In the genomic region with DNA sequence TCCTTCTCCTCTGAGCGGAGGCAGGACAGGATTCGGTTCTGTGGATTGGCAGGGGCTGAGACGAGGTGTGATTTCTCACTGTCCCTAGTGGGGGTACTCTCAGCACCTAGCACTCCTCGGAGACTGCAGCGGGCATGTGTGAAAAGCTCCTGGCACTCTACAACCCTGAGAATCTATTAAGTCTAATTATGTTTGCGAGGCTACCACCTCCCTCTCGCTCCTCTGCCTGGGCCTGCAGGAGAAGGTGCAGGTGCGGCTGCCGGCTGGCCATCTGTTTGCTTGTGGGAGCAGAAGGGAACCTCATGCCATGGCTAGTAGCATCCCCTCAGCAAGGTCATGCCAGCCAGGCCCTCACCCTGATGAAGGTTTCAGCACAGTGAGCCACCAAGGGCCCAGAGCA, we compare ENCODE assay signal across 18 mouse cellular contexts.
DNase-seq lines count a peak whose midpoint lies in the region; ATAC-seq and TF ChIP-seq lines count a peak whose summit lies in the region.
"Had no signal": no experiment of that assay in that cellular context is flagged by ENCODE, and none has a peak within 500 bp of the region (broad histone marks: within the 10 kb centered on the region; RNA-seq: fewer than 3 reads in every experiment).

No protein-coding gene starts in this region.

- 49% methylated on average over 9 of the region's 9 CpGs for WGBS in forebrain, embryonic 12.5 days
- WGBS in forebrain, postnatal 0 days = 42% methylated on average over 9 of the region's 9 CpGs
- 61% methylated on average over 9 of the region's 9 CpGs for WGBS in lung, postnatal 0 days

- no peaks in the 10 kb centered on the region for H3K9me3 ChIP-seq in forebrain, embryonic 12.5 days
- no peaks in the 10 kb centered on the region for H3K9me3 ChIP-seq in forebrain, postnatal 0 days (ENCODE audit: low read length)
- no peaks in the 10 kb centered on the region for H3K9me3 ChIP-seq in lung, postnatal 0 days (ENCODE audit: low read length)
- H3K9me3 ChIP-seq: embryonic facial prominence, embryonic 13.5 days; heart, embryonic 13.5 days; intestine, embryonic 15.5 days had no signal

- no peak overlapping the region for H3K4me3 ChIP-seq in forebrain, embryonic 12.5 days (replicated peaks)
- H3K4me3 ChIP-seq in forebrain, postnatal 0 days (ENCODE audit: low read depth, low read length) = no peak overlapping the region
- no peak overlapping the region for H3K4me3 ChIP-seq in lung, postnatal 0 days (ENCODE audit: low read depth, low read length)
- H3K4me3 ChIP-seq: embryonic facial prominence, embryonic 13.5 days; heart, embryonic 13.5 days; intestine, embryonic 15.5 days had no signal

- no peak overlapping the region for H3K9ac ChIP-seq in forebrain, embryonic 12.5 days
- H3K9ac ChIP-seq in forebrain, postnatal 0 days = no peak overlapping the region
- no peak overlapping the region for H3K9ac ChIP-seq in lung, postnatal 0 days (replicated peaks; ENCODE audit: low read depth)
- H3K9ac ChIP-seq: embryonic facial prominence, embryonic 13.5 days; heart, embryonic 13.5 days; intestine, embryonic 15.5 days had no signal

- no peak for TF ChIP-seq CTCF in forebrain, postnatal 0 days (IDR thresholded peaks at IDR 0.05; ENCODE audit: low read depth)
- TF ChIP-seq CTCF in lung, postnatal 0 days (IDR thresholded peaks at IDR 0.05) = no peak

- TF ChIP-seq EP300 in lung, postnatal 0 days (IDR thresholded peaks at IDR 0.05) = no peak

- no peak overlapping the region for H3K4me2 ChIP-seq in forebrain, embryonic 12.5 days
- no peak overlapping the region for H3K4me2 ChIP-seq in forebrain, postnatal 0 days (ENCODE audit: low read depth)
- H3K4me2 ChIP-seq in lung, postnatal 0 days (replicated peaks; ENCODE audit: low read depth, low read length) = no peak overlapping the region
- H3K4me2 ChIP-seq: embryonic facial prominence, embryonic 13.5 days; heart, embryonic 13.5 days; intestine, embryonic 15.5 days had no signal

- no peak for DNase-seq in forebrain, postnatal 0 days
- peak; percentile 27 for DNase-seq in right cerebral cortex, adult 18-20 months
- no peak for DNase-seq in right cerebral cortex, postnatal 14 days
- DNase-seq in cerebellum, postnatal 25 days = peak; percentile 69 to 80
- no peak for DNase-seq in thymus, postnatal 0 days (ENCODE audit: low spot score)
- no peak for DNase-seq in lung, postnatal 0 days (ENCODE audit: low spot score)
- DNase-seq in frontal cortex, postnatal 14 days (ENCODE audit: low spot score in 2 of 2) = no peak
- DNase-seq: adrenal gland, adult 2 months; heart, adult 11 months; heart, postnatal 36 days; liver; lung, adult 18-20 months; lung, postnatal 36 days; thymus, postnatal 36 days had no signal

- peak; percentile 57; the same call in 1 of the 2 replicates for ATAC-seq in forebrain, embryonic 12.5 days (ENCODE audit: low FRiP score)
- ATAC-seq in forebrain, postnatal 0 days = no peak
- ATAC-seq in lung, postnatal 0 days = no peak
- ATAC-seq: intestine, embryonic 15.5 days had no signal

- peaks cover 52% of the 10 kb centered on the region for H3K4me1 ChIP-seq in forebrain, embryonic 12.5 days
- peaks cover 11% of the 10 kb centered on the region; the same call in 1 of the 2 replicates for H3K4me1 ChIP-seq in forebrain, postnatal 0 days (ENCODE audit: insufficient read depth)
- no peaks in the 10 kb centered on the region for H3K4me1 ChIP-seq in lung, postnatal 0 days (ENCODE audit: insufficient read depth, low read depth, low read length)
- H3K4me1 ChIP-seq: heart, embryonic 13.5 days had no signal

- H3K27ac ChIP-seq in forebrain, embryonic 12.5 days = no peak overlapping the region
- H3K27ac ChIP-seq in forebrain, postnatal 0 days (ENCODE audit: low read depth, low read length) = no peak overlapping the region
- no peak overlapping the region for H3K27ac ChIP-seq in lung, postnatal 0 days (ENCODE audit: low read length)
- H3K27ac ChIP-seq: embryonic facial prominence, embryonic 13.5 days; heart, embryonic 13.5 days; intestine, embryonic 15.5 days had no signal

- no peaks in the 10 kb centered on the region for H3K36me3 ChIP-seq in forebrain, embryonic 12.5 days (replicated peaks)
- H3K36me3 ChIP-seq in forebrain, postnatal 0 days (ENCODE audit: insufficient read depth) = no peaks in the 10 kb centered on the region
- no peaks in the 10 kb centered on the region for H3K36me3 ChIP-seq in lung, postnatal 0 days (ENCODE audit: insufficient read depth, low read length)
- H3K36me3 ChIP-seq: embryonic facial prominence, embryonic 13.5 days; heart, embryonic 13.5 days; intestine, embryonic 15.5 days had no signal

- H3K27me3 ChIP-seq in forebrain, embryonic 12.5 days = peaks cover 18% of the 10 kb centered on the region; the same call in 1 of the 2 replicates
- H3K27me3 ChIP-seq in forebrain, postnatal 0 days (ENCODE audit: insufficient read depth, low read length) = peaks cover 29% of the 10 kb centered on the region
- H3K27me3 ChIP-seq in lung, postnatal 0 days (replicated peaks; ENCODE audit: insufficient read depth, low read length) = no peaks in the 10 kb centered on the region
- H3K27me3 ChIP-seq: heart, embryonic 13.5 days had no signal

Comparison
In these comparisons a context has a peak if more than half of its experiments do, and no peak if none do; other contexts are left out.
1. DNase-seq: peak in right cerebral cortex, adult 18-20 months (single experiment) and cerebellum, postnatal 25 days (2 of 2); none in forebrain, postnatal 0 days (single experiment), right cerebral cortex, postnatal 14 days (single experiment), thymus, postnatal 0 days (single experiment), lung, postnatal 0 days (single experiment) and frontal cortex, postnatal 14 days (0 of 2).